Comparison of ENCODE assay signal across 8 mouse cellular contexts in the genomic region with DNA sequence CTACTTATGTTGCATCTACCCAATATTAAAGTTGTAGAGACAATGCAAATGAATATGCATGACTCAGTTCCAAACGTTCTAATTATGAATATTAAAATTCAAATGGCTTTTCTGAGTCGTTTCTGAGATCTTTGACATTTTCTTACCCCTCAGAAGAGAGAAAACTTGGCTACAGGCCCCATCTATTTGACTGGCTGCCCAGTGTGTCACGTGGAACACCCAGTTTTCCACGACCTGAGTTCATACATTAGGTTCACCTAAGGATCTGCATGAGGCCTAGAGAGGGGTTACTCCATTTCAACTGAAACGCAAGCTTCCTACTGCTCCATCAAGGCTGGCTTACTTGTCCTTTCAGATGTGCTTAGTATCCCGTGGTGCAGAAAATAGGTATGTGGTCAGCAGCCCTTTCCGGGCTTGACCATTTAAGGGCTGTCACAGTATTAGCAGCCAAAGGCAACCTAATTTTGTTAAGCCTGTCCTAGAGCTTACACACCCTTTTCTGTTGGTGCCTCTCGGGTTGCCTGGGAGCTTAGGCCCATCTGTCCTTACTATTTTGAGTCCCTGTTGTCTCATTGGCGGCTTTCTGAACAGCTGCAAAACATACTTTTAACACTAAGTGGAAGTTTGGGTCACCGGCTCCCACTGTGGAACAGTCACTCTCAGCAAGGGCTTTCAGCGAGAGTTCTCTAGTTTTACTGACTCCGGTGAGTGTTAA. TPM values are rescaled to one million over a fixed set of nuclear protein-coding genes. Genes with fewer than 3 reads are reported as not detected.
DNase-seq lines count a peak whose midpoint lies in the region; ATAC-seq and TF ChIP-seq lines count a peak whose summit lies in the region.

TSS of gene Vma21 (plus strand) at position 294 of the 715 bp plus-strand sequence.

- 33% methylated on average over 12 of the region's 12 CpGs for WGBS in hindbrain, embryonic 15.5 days
- WGBS in midbrain, embryonic 15.5 days, result 32% methylated on average over 12 of the region's 12 CpGs

- no peaks in the 10 kb centered on the region for H3K9me3 ChIP-seq in hindbrain, embryonic 15.5 days
- H3K9me3 ChIP-seq in midbrain, embryonic 15.5 days, result no peaks in the 10 kb centered on the region

- no peaks in the 10 kb centered on the region for H3K36me3 ChIP-seq in hindbrain, embryonic 15.5 days
- H3K36me3 ChIP-seq in midbrain, embryonic 15.5 days (replicated peaks), result no peaks in the 10 kb centered on the region

- peak; percentile 27; the same call in 1 of the 2 replicates for ATAC-seq in hindbrain, embryonic 15.5 days (ENCODE audit: low FRiP score, low read depth)
- peak; percentile 5; the same call in 1 of the 2 replicates for ATAC-seq in midbrain, embryonic 15.5 days (replicated peaks)

- H3K27ac ChIP-seq in gastrocnemius, adult 2 months, result peak within 1 kb of the TSS; percentile 96
- peak within 1 kb of the TSS; percentile 86 for H3K27ac ChIP-seq in hindbrain, embryonic 15.5 days (replicated peaks)
- peak within 1 kb of the TSS; percentile 90 for H3K27ac ChIP-seq in midbrain, embryonic 15.5 days

- peak; percentile 0 to 1 for DNase-seq in right cerebral cortex, postnatal 36 days (ENCODE audit: low spot score in 2 of 2)
- no peak for DNase-seq in right cerebral cortex, postnatal 25 days
- DNase-seq in cerebellum, adult 11-12 months, result peak; percentile 19
- DNase-seq in gastrocnemius, adult 2 months, result peak; percentile 50
- DNase-seq in left cerebral cortex, postnatal 4 days, result peak; percentile 10
- DNase-seq in yolk sac, embryonic 10.5 days (ENCODE audit: low spot score), result no peak

- no peak for TF ChIP-seq CTCF in gastrocnemius, adult 2 months (IDR thresholded peaks at IDR 0.05)

- H3K9ac ChIP-seq in hindbrain, embryonic 15.5 days, result peak within 1 kb of the TSS; percentile 78
- peak within 1 kb of the TSS; percentile 73 for H3K9ac ChIP-seq in midbrain, embryonic 15.5 days

- H3K4me3 ChIP-seq in gastrocnemius, adult 2 months, result peak within 1 kb of the TSS; percentile 89
- H3K4me3 ChIP-seq in hindbrain, embryonic 15.5 days, result peak within 1 kb of the TSS; percentile 68
- peak within 1 kb of the TSS; percentile 69 for H3K4me3 ChIP-seq in midbrain, embryonic 15.5 days

- no peaks in the 10 kb centered on the region for H3K27me3 ChIP-seq in hindbrain, embryonic 15.5 days
- H3K27me3 ChIP-seq in midbrain, embryonic 15.5 days (replicated peaks), result no peaks in the 10 kb centered on the region

- peaks cover 9% of the 10 kb centered on the region; the same call in 1 of the 2 replicates for H3K4me1 ChIP-seq in hindbrain, embryonic 15.5 days (replicated peaks)
- H3K4me1 ChIP-seq in midbrain, embryonic 15.5 days, result peaks cover 8% of the 10 kb centered on the region; the same call in 1 of the 2 replicates

- intact Hi-C loops in gastrocnemius, adult 2 months (cut with DNase I), result loop anchor here (10.0 kb wide), 2 partner anchors 129 to 1099 kb away; partner anchors contain the start of genes Cetn2 and Nsdhl
- intact Hi-C loops in left cerebral cortex, postnatal 4 days (cut with DNase I), result no loop called here

- H3K4me2 ChIP-seq in hindbrain, embryonic 15.5 days, result peak within 1 kb of the TSS; percentile 57
- H3K4me2 ChIP-seq in midbrain, embryonic 15.5 days, result peak within 1 kb of the TSS; percentile 57

RNA-seq across cellular contexts. Expression of gene Vma21, which starts in this region (rescaled TPM):
- total RNA-seq in gastrocnemius, adult 2 months (2021), result 10 to 100 TPM; 19.5 to 20.6 TPM
- polyA plus RNA-seq in hindbrain, embryonic 15.5 days (2015; fragmentation: Nextera tagmentation; extraction: Ambion mirVana), result 45.4 and 52.1 TPM in 2 replicates
- 10 to 100 TPM; 27.5 to 32.8 TPM for total RNA-seq in left cerebral cortex, postnatal 4 days (2021)
- 47.5 and 50.4 TPM in 2 replicates for polyA plus RNA-seq in midbrain, embryonic 15.5 days (2015; fragmentation: Nextera tagmentation; extraction: Ambion mirVana)

Comparison
In these comparisons a context has a peak if more than half of its experiments do, and no peak if none do; other contexts are left out.
1. DNase-seq: peak in right cerebral cortex, postnatal 36 days (2 of 2), cerebellum, adult 11-12 months (single experiment), gastrocnemius, adult 2 months (single experiment) and left cerebral cortex, postnatal 4 days (single experiment); none in right cerebral cortex, postnatal 25 days (single experiment) and yolk sac, embryonic 10.5 days (single experiment).
2. Peak in every context shown above with its lines, with median percentiles within 50 percentile points of each other: H3K27ac ChIP-seq and H3K4me3 ChIP-seq.